Mouse (Mus musculus): ENCODE results near the gene Cib4.

Gene Cib4

DNA sequence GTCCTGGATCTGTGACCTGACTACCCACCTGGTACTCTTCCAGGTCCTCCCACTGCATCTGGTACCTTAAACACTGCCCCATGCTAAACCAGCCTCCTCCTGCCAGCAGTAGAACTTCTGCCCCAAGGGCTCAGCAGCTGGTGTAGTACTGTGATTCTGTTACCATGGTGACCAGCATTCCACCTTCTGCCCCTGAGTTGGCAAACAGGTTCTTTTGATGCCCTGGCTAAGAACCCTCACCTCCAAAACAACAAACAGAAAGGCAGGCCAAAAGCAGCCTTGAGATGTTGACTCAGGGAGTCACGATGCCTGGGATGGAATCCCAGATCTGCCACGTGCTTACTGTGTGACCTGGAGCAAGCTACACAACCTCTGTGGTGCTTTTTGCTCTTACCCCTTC, at the start of gene Cib4:
Gene Cib4 (minus strand): TSS at position 139 of the 400 bp plus-strand sequence.
- DNase-seq (ENCODE audit: low spot score in 2 of 2), result no peak

DNA sequence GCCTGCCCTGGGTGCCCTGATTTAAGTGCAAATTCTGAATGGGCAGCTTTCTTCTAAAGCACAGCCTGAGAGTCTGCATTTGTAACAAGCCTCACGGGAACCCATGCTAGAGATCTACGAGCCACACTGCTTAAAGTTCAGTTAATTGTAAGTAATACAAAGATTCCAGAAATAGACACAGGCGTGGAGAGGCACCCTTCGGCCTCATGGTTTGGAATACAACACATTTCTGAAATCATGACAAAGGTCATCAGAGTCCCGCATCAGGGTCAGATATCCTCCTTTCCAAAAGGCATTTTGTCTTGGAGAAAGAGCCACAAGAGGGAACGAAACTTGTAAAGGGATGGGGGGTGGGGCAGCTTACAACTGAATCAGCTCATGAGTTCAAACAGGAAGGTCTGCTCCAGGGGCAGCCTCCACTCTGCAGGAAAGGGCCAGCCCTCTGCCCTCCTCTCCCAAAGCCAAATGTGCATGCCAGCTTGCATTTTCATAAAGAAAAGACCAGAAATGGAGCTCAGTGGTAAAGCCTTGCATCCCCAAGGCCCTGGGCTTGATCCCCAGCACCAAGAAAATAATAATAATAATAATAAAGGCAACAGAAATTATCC, 49.4 kb upstream of the Cib4 start:
- no peak for DNase-seq (ENCODE audit: low spot score in 2 of 2)

GRCm38 (mm10) chr5:30593811-30594504, 48.3 kb upstream of the Cib4 start:
- DNase-seq (ENCODE audit: low spot score in 2 of 2), result no peak

DNA sequence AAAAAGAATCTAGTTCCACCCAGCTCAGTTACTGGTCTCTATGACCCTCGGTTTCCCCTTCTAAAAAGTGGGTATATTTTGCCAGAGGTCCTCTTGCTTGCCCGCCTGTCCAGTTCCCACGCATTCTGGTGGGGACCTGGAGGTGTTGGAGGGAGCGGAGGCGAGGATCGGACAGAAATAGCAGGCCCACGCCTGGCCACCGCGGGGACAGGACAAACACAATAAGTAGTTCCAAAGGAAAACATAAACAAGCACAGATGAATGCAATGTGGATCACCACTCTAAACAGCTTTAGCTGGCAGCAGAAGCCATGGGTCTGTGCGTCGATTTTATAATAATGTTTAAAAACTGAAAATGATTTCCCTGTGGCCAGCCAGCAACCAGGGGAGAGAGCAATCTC, 47.7 kb upstream of the Cib4 start:
- no peak for DNase-seq (ENCODE audit: low spot score in 2 of 2)

GRCm38 (mm10) chr5:30592279-30592980, 46.8 kb upstream of the Cib4 start:
- DNase-seq (ENCODE audit: low spot score in 2 of 2), result no peak

GRCm38 (mm10) chr5:30591786-30592185, 46.1 kb upstream of the Cib4 start:
- no peak for DNase-seq (ENCODE audit: low spot score in 2 of 2)

DNA sequence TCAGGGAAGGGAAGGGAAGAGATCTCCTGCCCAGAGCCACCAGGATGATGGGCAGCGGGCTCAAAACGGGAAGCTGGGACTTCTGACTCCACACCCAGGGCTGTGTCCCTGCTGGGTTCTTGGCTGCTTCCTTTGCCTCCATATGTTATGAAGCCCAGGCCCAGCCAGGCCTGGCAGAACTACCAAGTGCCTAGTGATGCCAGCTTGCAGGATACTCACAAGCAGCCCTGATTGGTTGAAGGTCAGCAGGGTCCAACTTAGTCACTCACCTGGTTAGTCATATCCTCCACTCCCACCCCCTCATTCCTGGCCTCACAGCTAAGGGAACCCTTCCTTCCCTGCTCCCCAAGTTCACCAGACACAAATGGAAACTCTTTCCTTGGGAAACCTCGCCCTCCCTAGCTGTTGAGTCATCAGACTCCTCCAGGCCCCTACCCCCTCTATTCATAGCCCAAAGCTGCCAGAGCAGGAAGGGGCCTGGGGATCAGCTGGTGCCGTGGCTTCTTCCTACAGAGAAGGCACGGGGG, 45.6 kb upstream of the Cib4 start:
- DNase-seq (ENCODE audit: low spot score in 2 of 2), result no peak

DNA sequence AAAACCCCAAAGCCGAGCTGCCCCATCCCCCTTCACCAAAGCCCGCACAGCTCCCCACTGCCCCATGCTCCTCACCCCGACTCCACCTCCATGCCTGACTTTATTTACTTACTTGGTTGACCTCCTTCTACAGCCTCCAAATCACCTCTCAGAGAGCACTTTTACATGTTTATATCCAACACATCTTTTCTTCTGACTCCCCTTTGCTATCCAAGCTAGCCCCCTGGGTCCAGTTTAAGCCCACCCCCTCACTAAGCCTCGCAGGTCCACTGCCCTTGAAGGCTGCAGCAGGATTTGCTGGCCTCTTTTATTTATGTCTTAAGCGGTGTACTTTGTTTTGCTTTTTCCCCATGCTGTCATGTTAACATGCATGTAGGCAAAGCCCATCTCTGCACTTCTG, 44.6 kb upstream of the Cib4 start:
- DNase-seq (ENCODE audit: low spot score in 2 of 2), result no peak

- DNase-seq (ENCODE audit: low spot score in 2 of 2), result no peak
Measured at GRCm38 (mm10) chr5:30589546-30589945, 43.9 kb upstream of the Cib4 start.

DNA sequence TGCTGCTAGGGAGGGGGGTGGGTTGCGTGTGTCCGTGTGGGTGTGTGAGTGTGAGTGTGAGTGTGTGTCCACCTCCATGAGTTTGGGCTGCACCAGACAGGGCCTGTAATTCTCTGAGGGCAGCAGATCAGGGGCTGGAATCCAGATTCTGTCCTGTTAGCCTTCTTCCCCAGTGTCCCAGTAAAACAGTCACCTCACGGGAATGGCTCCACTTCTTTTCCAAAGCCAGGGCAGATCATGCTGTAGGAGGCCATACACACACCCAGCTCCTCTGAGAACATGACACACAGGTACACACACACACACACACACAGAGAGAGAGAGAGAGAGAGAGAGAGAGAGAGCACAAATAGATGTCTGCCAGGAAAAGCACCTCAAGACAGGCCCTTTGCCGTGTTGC, 43.4 kb upstream of the Cib4 start:
- no peak for DNase-seq (ENCODE audit: low spot score in 2 of 2)

- DNase-seq (ENCODE audit: low spot score in 2 of 2), result peak in 1 of 2 experiments; percentile 45
Measured at GRCm38 (mm10) chr5:30588301-30588968, 42.8 kb upstream of the Cib4 start.

DNA sequence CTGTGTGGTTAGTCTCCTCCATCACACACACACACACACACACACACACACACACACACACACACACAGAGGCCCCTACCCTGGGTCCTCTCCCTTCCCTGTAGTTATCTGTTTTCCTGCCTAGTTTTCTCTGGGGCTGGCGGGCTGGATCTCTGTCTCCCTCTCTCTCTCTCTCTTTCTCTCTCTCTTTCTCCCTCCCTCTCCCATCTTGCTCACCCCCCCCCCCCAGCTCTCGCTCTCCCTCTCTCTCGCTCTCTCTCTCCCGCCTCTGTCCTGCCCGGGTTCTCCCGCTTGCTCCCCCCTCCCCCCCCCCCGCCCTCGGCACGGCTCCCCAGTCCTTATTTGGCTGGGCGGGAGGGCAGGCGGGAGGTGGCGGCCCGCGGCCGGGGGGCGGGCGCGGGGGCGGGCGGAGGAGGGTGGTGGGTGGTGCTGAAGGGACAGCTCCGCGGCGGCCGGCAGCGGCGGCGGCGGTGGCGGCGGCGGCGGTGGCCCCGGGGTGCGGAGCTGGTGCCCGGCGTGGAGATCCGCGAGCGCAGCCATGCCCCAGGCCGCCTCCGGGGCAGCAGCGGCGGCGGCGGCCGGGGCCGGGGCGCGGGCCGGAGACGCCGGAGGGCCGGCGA, 42.2 kb upstream of the Cib4 start, which contains the start of gene Kcnk3:
Gene Kcnk3 (plus strand): TSS at position 490 of the 620 bp plus-strand sequence.
- peak in 1 of 2 experiments; percentile 59 for DNase-seq (ENCODE audit: low spot score in 2 of 2)

GRCm38 (mm10) chr5:30587101-30587500, 41.5 kb upstream of the Cib4 start:
- no peak for DNase-seq (ENCODE audit: low spot score in 2 of 2)

- no peak for DNase-seq (ENCODE audit: low spot score in 2 of 2)
Measured at GRCm38 (mm10) chr5:30586616-30587015, 41.0 kb upstream of the Cib4 start.

DNA sequence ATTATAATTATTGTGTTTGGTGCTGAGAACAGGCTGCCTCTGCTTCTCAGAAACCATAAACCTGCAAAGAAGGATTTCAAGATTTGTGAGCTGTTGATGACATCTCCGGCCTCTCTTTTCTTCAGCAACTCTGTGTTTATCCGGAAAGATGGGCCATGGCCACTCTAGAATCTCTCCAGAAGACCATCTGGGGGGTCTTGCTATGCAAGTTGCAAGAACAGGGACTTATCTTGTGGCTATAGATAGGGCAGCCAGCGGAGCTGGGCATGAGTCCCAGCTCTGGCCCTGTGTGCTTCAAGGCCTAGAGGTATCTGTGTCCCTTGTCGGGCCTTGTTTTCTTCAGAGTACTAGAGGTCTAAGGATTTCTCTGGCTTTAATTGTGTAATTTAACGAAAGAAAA, 36.4 kb upstream of the Cib4 start:
- no peak for DNase-seq (ENCODE audit: low spot score in 2 of 2)

DNA sequence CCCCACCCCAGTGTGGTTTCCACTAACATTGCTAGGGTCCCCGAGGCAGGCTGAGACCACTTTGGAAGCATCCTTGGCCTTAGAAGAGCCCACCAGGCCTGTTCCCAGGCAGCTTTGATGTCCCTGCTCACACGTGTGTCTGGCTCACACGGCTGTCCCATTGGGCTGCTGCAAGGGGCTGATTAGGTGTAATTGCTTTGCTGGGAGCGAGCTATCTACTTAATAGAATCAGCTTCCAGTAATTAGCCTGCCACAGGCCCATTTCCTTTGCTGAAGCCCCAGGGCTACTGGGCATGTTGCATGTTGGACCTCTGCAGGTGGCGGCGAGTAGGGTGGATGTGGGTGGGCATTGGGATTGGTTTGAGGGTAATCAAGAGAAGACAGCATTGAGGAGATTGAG, 35.1 kb upstream of the Cib4 start:
- DNase-seq (ENCODE audit: low spot score in 2 of 2), result no peak

DNA sequence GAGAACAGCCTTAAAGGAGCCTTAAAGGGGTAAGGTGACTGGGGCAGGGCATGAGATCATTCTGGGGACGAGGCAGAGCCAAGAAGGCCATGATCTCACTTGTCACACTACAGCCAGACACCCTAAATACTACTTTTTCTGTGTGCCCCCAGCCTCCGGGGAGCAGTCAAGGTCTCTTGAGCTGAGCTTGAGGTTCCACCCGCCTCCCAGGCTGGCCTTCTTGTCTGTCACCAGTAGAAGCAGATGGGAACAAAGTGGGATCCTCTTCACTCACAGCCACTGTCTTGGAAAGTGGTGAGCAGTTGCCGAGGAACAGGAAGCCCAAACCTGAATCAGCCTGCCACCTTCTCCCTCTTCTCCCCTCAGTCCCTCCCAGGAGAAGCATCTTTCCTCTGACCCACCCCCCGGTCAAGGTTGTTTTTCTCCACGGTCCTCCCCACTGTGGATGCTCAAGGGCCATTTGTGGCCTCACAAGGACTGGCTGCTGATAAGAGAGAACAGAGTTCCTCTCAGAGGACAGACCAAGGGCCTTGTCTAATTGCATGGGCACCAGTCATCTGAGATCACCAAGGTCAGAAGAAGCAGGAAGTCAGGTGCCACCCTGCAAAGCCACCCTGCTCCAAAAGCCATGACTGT, 32.9 kb upstream of the Cib4 start:
- DNase-seq (ENCODE audit: low spot score in 2 of 2), result no peak

DNA sequence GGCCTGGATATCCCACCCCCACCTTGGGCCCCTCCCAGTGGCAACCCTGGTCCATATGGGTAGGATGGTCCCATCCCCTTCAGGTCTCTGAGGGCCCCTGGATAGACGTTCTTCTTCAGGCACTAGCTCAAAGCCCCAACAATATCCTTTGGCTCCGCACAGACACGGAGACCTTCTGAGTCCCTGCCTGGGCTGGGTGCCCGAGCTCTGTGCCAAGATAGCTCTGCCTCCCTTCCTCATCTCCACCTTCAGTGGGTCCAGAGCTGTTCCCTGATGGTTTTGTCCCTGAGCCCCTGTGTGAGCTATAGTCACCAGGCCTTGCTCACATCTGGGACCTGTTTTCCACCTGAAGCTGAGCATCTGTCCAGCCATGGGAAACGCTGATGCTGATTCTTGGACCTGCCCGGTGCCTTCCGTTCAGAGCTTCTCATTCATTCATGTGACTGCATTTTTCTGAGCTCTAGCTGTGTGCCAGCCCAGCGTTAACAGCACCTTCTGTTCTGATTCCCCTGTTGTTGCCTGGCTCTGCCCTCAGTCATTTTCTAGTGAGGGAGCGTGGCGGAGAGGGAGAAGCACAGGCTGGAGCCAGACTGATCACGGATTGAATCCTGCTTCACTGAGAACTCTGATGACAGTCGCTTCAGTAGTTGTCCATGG, 32.1 kb upstream of the Cib4 start:
- DNase-seq (ENCODE audit: low spot score in 2 of 2), result no peak

DNA sequence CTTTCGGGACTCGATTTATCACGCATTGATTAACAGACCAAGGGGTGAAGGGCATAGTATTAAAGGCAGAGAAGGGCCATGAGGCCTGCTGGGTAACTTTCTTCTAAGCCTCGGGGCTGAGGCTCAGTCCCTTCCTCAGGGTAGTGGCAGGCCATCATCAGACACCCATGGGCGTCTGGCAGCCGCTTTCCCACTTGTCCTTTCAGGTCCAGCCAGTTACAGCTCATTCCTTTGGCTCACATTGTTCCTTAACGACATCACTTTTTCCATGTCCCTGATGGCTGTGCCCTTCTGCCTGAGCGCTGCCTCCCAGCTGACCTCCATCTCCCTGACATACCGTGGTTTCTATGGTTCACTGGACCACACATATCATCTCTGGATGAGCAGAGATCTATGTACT, 31.6 kb upstream of the Cib4 start:
- DNase-seq (ENCODE audit: low spot score in 2 of 2), result no peak

- no peak for DNase-seq (ENCODE audit: low spot score in 2 of 2)
Measured at GRCm38 (mm10) chr5:30576233-30576632, 30.6 kb upstream of the Cib4 start.

GRCm38 (mm10) chr5:30574367-30574766, 28.7 kb upstream of the Cib4 start:
- no peak for DNase-seq (ENCODE audit: low spot score in 2 of 2)

All from frontal cortex, postnatal 10 days (tissue).